8 mouse cellular contexts compared by ENCODE assay signal in genomic region chr10:58371279-58371842, GRCm38 (mm10). TPM values are rescaled to one million over a fixed set of nuclear protein-coding genes. Genes with fewer than 3 reads are reported as not detected.
A peak's percentile ranks its signal among the peaks of the same experiment; 100 is the strongest.
DNase-seq lines count a peak whose midpoint lies in the region; ATAC-seq and TF ChIP-seq lines count a peak whose summit lies in the region.

No protein-coding gene starts in this region.

- WGBS in kidney, adult 2 months, result 19% methylated on average over 14 of the region's 14 CpGs
- WGBS in hindbrain, embryonic 15.5 days, result 54% methylated on average over 14 of the region's 14 CpGs
- WGBS in liver, postnatal 0 days (ENCODE audit: insufficient replicate concordance), result 3% methylated on average over 14 of the region's 14 CpGs

- no peak overlapping the region for H3K9ac ChIP-seq in hindbrain, embryonic 15.5 days
- H3K9ac ChIP-seq in liver, postnatal 0 days (replicated peaks), result peak overlapping the region; percentile 66

- H3K4me3 ChIP-seq in kidney, adult 2 months (ENCODE audit: insufficient read depth, low read depth, low read length), result no peak overlapping the region
- H3K4me3 ChIP-seq in cortical plate, adult 2 months (ENCODE audit: insufficient read depth, low read length), result no peak overlapping the region
- no peak overlapping the region for H3K4me3 ChIP-seq in hindbrain, embryonic 15.5 days
- peak overlapping the region; percentile 50 for H3K4me3 ChIP-seq in liver, postnatal 0 days (ENCODE audit: low read depth, low read length)

- no peak for TF ChIP-seq EP300 in liver, postnatal 0 days (IDR thresholded peaks at IDR 0.05; ENCODE audit: low read depth)

- no peak for TF ChIP-seq CTCF in kidney, adult 2 months (conservative IDR thresholded peaks at IDR 0.05; ENCODE audit: insufficient read depth, insufficient read length, low read depth, low read length)
- TF ChIP-seq CTCF in cortical plate, adult 2 months (IDR thresholded peaks at IDR 0.05; ENCODE audit: extremely low read depth, insufficient read depth, low read length), result no peak
- no peak for TF ChIP-seq CTCF in liver, postnatal 0 days (IDR thresholded peaks at IDR 0.05; ENCODE audit: low read depth)

- no peaks in the 10 kb centered on the region for H3K9me3 ChIP-seq in hindbrain, embryonic 15.5 days
- H3K9me3 ChIP-seq in liver, postnatal 0 days (ENCODE audit: low read length), result no peaks in the 10 kb centered on the region

- TF ChIP-seq POLR2A in kidney, adult 2 months (IDR thresholded peaks at IDR 0.05; ENCODE audit: low read depth, low read length), result no peak
- no peak for TF ChIP-seq POLR2A in cortical plate, adult 2 months (IDR thresholded peaks at IDR 0.05; ENCODE audit: extremely low read depth, insufficient read depth, low read length)

- DNase-seq in kidney, adult 2 months, result peak; percentile 45
- no peak for DNase-seq in kidney, adult 11 months
- DNase-seq in liver, postnatal 0 days, result peak; percentile 51
- peak; percentile 67 for DNase-seq in splenic B cell, adult 2 months (ENCODE audit: low read depth, low spot score)
- DNase-seq in ovary, adult 18-20 months (ENCODE audit: low spot score), result no peak
- DNase-seq in cerebellum, postnatal 4 days (ENCODE audit: low spot score in 2 of 2), result no peak

- ATAC-seq in hindbrain, embryonic 15.5 days (ENCODE audit: low FRiP score, low read depth), result peak; percentile 45; the same call in 1 of the 2 replicates
- peak; percentile 66 for ATAC-seq in liver, postnatal 0 days

- H3K36me3 ChIP-seq in kidney, adult 2 months (ENCODE audit: control insufficient read depth, insufficient read depth, low read length), result no peaks in the 10 kb centered on the region
- H3K36me3 ChIP-seq in hindbrain, embryonic 15.5 days, result no peaks in the 10 kb centered on the region
- no peaks in the 10 kb centered on the region for H3K36me3 ChIP-seq in liver, postnatal 0 days (replicated peaks; ENCODE audit: insufficient read depth, low read length)
- no peaks in the 10 kb centered on the region for H3K36me3 ChIP-seq in splenic B cell, adult 2 months (ENCODE audit: control insufficient read depth, insufficient read depth, low read length, poor library complexity, severe bottlenecking)

- peak overlapping the region; percentile 61 for H3K27ac ChIP-seq in kidney, adult 2 months (ENCODE audit: insufficient read depth, low read depth, low read length)
- peak overlapping the region; percentile 11 for H3K27ac ChIP-seq in cortical plate, adult 2 months (ENCODE audit: insufficient read depth, low read length)
- H3K27ac ChIP-seq in hindbrain, embryonic 15.5 days (replicated peaks), result no peak overlapping the region
- H3K27ac ChIP-seq in liver, postnatal 0 days (ENCODE audit: low read depth), result peak overlapping the region; percentile 81

- H3K27me3 ChIP-seq in kidney, adult 2 months (replicated peaks; ENCODE audit: control insufficient read depth, insufficient read depth, low read length), result no peaks in the 10 kb centered on the region
- H3K27me3 ChIP-seq in hindbrain, embryonic 15.5 days, result no peaks in the 10 kb centered on the region
- no peaks in the 10 kb centered on the region for H3K27me3 ChIP-seq in liver, postnatal 0 days (ENCODE audit: insufficient read depth, low read length)
- no peaks in the 10 kb centered on the region for H3K27me3 ChIP-seq in splenic B cell, adult 2 months (ENCODE audit: control insufficient read depth, insufficient read depth, low read length, poor library complexity, severe bottlenecking)

- no peak overlapping the region for H3K4me2 ChIP-seq in hindbrain, embryonic 15.5 days
- H3K4me2 ChIP-seq in liver, postnatal 0 days (ENCODE audit: low read depth, low read length), result peak overlapping the region; percentile 70

- peaks cover 11% of the 10 kb centered on the region for H3K4me1 ChIP-seq in kidney, adult 2 months (ENCODE audit: control insufficient read depth, insufficient read depth, low read length)
- peaks cover 9% of the 10 kb centered on the region for H3K4me1 ChIP-seq in cortical plate, adult 2 months (ENCODE audit: control insufficient read depth, insufficient read depth, low read length)
- H3K4me1 ChIP-seq in hindbrain, embryonic 15.5 days (replicated peaks), result peaks cover 27% of the 10 kb centered on the region
- peaks cover 43% of the 10 kb centered on the region for H3K4me1 ChIP-seq in liver, postnatal 0 days (ENCODE audit: insufficient read depth)

RNA-seq across cellular contexts. Expression of gene Lims1, which starts 48.1 kb away (rescaled TPM):
- 14.5 and 16.1 TPM in 2 replicates for polyA plus RNA-seq in kidney, adult 2 months (2012; rRNA removed)
- polyA plus RNA-seq in cortical plate, adult 2 months (2012; rRNA removed), result 18.3 and 19.9 TPM in 2 replicates
- polyA plus RNA-seq in hindbrain, embryonic 15.5 days (2015; fragmentation: Nextera tagmentation; extraction: Ambion mirVana), result 55.9 and 59.2 TPM in 2 replicates
- polyA plus RNA-seq in liver, postnatal 0 days (2015; fragmentation: Nextera tagmentation; extraction: Ambion mirVana), result 60.6 and 64.4 TPM in 2 replicates

Comparison
In these comparisons a context has a peak if more than half of its experiments do, and no peak if none do; other contexts are left out.
1. DNase-seq: peak in kidney, adult 2 months (single experiment), liver, postnatal 0 days (single experiment) and splenic B cell, adult 2 months (single experiment); none in kidney, adult 11 months (single experiment), ovary, adult 18-20 months (single experiment) and cerebellum, postnatal 4 days (0 of 2).